Mouse (Mus musculus): ENCODE data around the gene Hbb-bh2. TPM values are rescaled to one million over a fixed set of nuclear protein-coding genes. Genes with fewer than 3 reads are reported as not detected.
"Not testable (repeated sequence)": the region's sequence is repeated elsewhere in the genome, so short reads cannot be mapped to it uniquely, and the experiment has no call there.

Gene Hbb-bh2
- polyA plus RNA-seq, 1 experiment from 2014 or later: not detected

DNA sequence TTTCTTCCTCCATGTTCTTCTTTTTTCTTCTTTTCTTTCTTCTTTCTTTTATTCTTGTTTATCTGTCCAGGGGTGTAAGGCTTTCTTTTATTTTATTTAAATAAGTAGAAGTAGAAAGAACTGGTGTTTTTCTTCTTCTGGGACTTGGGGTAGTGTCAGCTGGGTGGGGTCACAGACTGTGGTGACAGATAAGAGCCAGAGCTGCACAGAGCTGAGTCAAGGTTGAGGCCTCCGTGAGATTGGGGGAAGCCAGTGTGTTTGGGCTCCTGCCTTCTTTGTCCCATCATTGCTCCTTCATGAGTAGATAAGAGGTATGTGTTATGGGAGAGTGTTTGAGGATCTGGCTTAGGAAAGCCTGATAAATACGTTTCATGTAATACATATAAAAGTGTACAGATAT lies 18.8 kb upstream of the Hbb-bh2 start:
- DNase-seq (ENCODE audit: low spot score) (no peak), ATAC-seq (replicated peaks; ENCODE audit: low FRiP score) (no peak)
- H3K9ac ChIP-seq (ENCODE audit: low read length): no peak overlapping the region
- H3K4me3 ChIP-seq (ENCODE audit: low read depth, low read length): no peak overlapping the region
- 75% methylated on average over 2 of the region's 2 CpGs for WGBS
- no peaks in the 10 kb centered on the region for H3K9me3 ChIP-seq (ENCODE audit: control insufficient read depth, low read length)
- no peaks in the 10 kb centered on the region for H3K36me3 ChIP-seq (ENCODE audit: control insufficient read depth, insufficient read depth, low read length)
- H3K4me2 ChIP-seq (ENCODE audit: low read depth, low read length, severe bottlenecking): no peak overlapping the region
- H3K27ac ChIP-seq (ENCODE audit: low read depth, low read length): no peak overlapping the region
- no peaks in the 10 kb centered on the region for H3K4me1 ChIP-seq (replicated peaks; ENCODE audit: control insufficient read depth, insufficient read depth, low read length)
- no peaks in the 10 kb centered on the region for H3K27me3 ChIP-seq (ENCODE audit: control insufficient read depth, insufficient read depth, low read length)

DNA sequence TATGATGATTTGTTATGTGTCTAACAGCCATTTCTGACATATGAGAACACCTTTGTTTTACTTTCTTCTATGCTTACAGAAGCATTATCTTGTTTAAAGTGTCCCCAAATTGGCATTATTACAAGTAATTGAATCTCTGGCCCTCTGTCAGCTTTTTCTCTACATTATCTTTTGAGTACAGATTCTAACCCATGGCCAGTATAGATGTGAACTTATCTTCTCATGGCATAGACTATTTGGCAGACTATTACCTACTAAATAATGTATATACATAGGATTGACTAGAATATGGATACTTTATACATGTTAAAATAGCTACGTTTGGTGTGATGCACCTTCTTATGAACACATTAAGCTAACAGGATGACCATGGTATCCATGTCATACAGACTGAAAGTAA lies 14.3 kb upstream of the Hbb-bh2 start:
- ATAC-seq (replicated peaks; ENCODE audit: low FRiP score): no peak
- H3K4me3 ChIP-seq (ENCODE audit: low read depth, low read length): no peak overlapping the region
- no peaks in the 10 kb centered on the region for H3K27me3 ChIP-seq (ENCODE audit: control insufficient read depth, insufficient read depth, low read length)
- no peak overlapping the region for H3K9ac ChIP-seq (ENCODE audit: low read length)
- H3K4me2 ChIP-seq (ENCODE audit: low read depth, low read length, severe bottlenecking): no peak overlapping the region
- 66% methylated on average over 1 of the region's 1 CpGs for WGBS
- no peaks in the 10 kb centered on the region for H3K9me3 ChIP-seq (ENCODE audit: control insufficient read depth, low read length)
- no peaks in the 10 kb centered on the region for H3K4me1 ChIP-seq (replicated peaks; ENCODE audit: control insufficient read depth, insufficient read depth, low read length)
- no peaks in the 10 kb centered on the region for H3K36me3 ChIP-seq (ENCODE audit: control insufficient read depth, insufficient read depth, low read length)
- no peak overlapping the region for H3K27ac ChIP-seq (ENCODE audit: low read depth, low read length)
- no peak for DNase-seq (ENCODE audit: low spot score)

DNA sequence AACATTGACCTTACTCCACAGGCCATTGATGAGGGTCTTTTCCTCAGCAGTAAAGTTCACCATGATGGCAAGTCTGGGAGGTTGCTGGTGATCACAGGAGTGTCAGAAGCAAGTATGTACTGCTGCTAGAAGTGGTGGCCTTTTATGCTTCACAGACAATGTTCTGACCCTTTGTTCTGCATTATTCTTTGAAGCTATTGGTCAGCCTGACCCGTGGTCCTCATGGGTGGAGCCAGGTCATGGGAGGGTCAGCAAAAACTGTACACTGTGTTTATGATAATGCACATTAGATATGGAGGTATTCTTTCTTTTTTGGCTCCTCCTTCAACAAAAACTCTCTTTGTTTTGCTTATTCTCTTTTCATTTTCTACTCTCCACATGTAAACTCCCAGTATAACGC lies 12.8 kb upstream of the Hbb-bh2 start, which contains the start of gene Hbb-y:
Gene Hbb-y, minus strand, starts transcription at position 127 of the 400 bp plus-strand sequence.
- no peak within 1 kb of the TSS for H3K4me2 ChIP-seq (ENCODE audit: low read depth, low read length, severe bottlenecking)
- no peaks in the 10 kb centered on the region for H3K9me3 ChIP-seq (ENCODE audit: control insufficient read depth, low read length)
- 66% methylated on average over 2 of the region's 2 CpGs for WGBS
- DNase-seq (ENCODE audit: low spot score) (no peak), ATAC-seq (replicated peaks; ENCODE audit: low FRiP score) (peak; percentile 33; the same call in 1 of the 2 replicates)
- no peaks in the 10 kb centered on the region for H3K27me3 ChIP-seq (ENCODE audit: control insufficient read depth, insufficient read depth, low read length)
- H3K27ac ChIP-seq (ENCODE audit: low read depth, low read length): no peak within 1 kb of the TSS
- H3K4me3 ChIP-seq (ENCODE audit: low read depth, low read length): no peak within 1 kb of the TSS
- no peak within 1 kb of the TSS for H3K9ac ChIP-seq (ENCODE audit: low read length)
- H3K4me1 ChIP-seq (replicated peaks; ENCODE audit: control insufficient read depth, insufficient read depth, low read length): no peaks in the 10 kb centered on the region
- no peaks in the 10 kb centered on the region for H3K36me3 ChIP-seq (ENCODE audit: control insufficient read depth, insufficient read depth, low read length)

DNA sequence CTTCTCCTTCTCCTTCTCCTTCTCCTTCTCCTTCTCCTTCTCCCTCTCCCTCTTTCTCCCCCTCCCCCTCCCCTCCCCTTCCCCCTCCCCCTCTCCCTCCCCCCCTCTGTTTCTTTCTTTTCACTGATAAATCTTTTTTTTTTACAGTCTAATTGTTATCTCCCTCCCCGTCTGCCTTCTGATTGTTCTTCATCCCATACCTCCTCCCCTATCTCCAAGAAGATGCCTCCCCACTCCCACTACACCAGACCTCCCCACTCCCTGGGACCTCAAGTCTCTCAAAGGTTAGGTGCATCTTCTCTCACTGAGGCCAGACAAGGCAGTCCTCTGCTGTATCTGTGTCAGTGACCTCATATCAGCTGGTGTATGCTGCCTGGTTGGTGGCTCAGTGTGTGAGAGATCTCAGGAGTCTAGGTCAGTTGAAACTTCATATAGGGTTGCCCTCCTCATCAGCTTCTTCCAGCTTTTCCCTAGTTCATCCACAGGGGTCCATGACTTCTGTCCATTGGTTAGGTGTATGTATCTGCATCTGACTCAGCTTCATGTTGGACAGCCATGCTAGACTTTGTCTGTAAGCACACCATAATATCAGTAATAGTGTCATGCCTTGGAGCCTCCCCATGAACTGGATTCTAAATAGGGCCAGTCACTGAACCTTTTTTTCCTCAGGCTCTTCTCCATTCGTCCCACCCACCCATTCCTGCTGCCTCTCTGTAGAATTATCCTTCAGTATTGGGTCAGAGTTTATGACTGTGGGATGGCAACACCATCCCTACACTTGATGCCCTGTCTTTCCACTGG lies 4.4 kb upstream of the Hbb-bh2 start:
- Histone ChIP-seq H3K4me3 (ENCODE audit: low read depth, low read length) (no peak overlapping the region), H3K4me1 (replicated peaks; ENCODE audit: control insufficient read depth, insufficient read depth, low read length) (no peaks in the 10 kb centered on the region), H3K9me3 (ENCODE audit: control insufficient read depth, low read length) (no peaks in the 10 kb centered on the region), H3K4me2 (ENCODE audit: low read depth, low read length, severe bottlenecking) (no peak overlapping the region), H3K27ac (ENCODE audit: low read depth, low read length) (no peak overlapping the region), H3K9ac (ENCODE audit: low read length) (no peak overlapping the region), H3K27me3 (ENCODE audit: control insufficient read depth, insufficient read depth, low read length) (no peaks in the 10 kb centered on the region), H3K36me3 (ENCODE audit: control insufficient read depth, insufficient read depth, low read length) (no peaks in the 10 kb centered on the region)
- ATAC-seq (replicated peaks; ENCODE audit: low FRiP score) (no peak), DNase-seq (ENCODE audit: low spot score) (no peak)
- 47% methylated on average over 1 of the region's 2 CpGs for WGBS

DNA sequence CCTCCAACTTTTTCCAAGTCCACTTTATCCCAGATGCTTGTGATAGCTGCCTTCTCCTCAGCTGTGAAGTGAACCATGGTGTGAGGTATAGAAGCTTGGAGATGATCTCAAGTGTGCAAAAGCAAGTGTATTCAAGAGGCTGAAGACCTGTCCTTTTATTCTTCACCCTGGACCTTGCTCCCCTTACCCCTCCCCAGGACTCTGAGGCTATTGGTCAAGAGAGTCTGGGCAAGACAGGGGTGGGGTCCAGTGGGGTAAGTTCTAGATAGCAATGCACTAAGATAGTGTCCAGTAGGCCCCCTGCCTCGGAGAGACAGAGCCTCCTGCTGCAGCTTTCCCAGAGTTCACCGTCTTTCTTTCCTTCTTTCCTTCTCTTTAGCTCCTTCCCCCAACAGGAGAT lies 2.7 kb upstream of the Hbb-bh2 start, which contains the start of gene Hbb-bh1:
Gene Hbb-bh1, minus strand, starts transcription at position 131 of the 400 bp plus-strand sequence.
- DNase-seq (ENCODE audit: low spot score) (no peak), ATAC-seq (replicated peaks; ENCODE audit: low FRiP score) (no peak)
- no peaks in the 10 kb centered on the region for H3K9me3 ChIP-seq (ENCODE audit: control insufficient read depth, low read length)
- H3K4me3 ChIP-seq (ENCODE audit: low read depth, low read length): no peak within 1 kb of the TSS
- H3K27ac ChIP-seq (ENCODE audit: low read depth, low read length): no peak within 1 kb of the TSS
- no peaks in the 10 kb centered on the region for H3K27me3 ChIP-seq (ENCODE audit: control insufficient read depth, insufficient read depth, low read length)
- no peak within 1 kb of the TSS for H3K9ac ChIP-seq (ENCODE audit: low read length)
- 71% methylated on average over 2 of the region's 2 CpGs for WGBS
- no peak within 1 kb of the TSS for H3K4me2 ChIP-seq (ENCODE audit: low read depth, low read length, severe bottlenecking)
- no peaks in the 10 kb centered on the region for H3K4me1 ChIP-seq (replicated peaks; ENCODE audit: control insufficient read depth, insufficient read depth, low read length)
- no peaks in the 10 kb centered on the region for H3K36me3 ChIP-seq (ENCODE audit: control insufficient read depth, insufficient read depth, low read length)

DNA sequence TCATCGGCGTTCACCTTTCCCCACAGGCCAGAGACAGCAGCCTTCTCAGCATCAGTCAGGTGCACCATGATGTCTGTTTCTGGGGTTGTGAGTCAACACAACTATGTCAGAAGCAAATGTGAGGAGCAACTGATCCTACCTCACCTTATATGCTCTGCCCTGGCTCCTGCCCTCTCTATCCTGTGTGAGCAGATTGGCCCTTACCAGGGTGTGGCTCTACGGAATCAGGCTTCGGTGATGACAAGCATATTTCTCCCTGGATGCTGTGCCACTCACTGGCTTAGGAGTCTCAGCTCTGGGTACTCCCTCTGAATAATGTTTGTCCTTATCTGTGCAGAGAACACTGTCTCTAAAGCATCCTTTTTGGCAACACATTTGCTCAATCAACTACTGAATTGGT lies 12.5 kb downstream of the Hbb-bh2 start, which contains the start of gene Hbb-bs:
Gene Hbb-bs, minus strand, starts transcription at position 289 of the 400 bp plus-strand sequence.
- ATAC-seq (replicated peaks; ENCODE audit: low FRiP score): no peak
- no peak within 1 kb of the TSS for H3K4me3 ChIP-seq (ENCODE audit: low read depth, low read length)
- WGBS: 89% methylated on average over 4 of the region's 4 CpGs
- no peaks in the 10 kb centered on the region for H3K9me3 ChIP-seq (ENCODE audit: control insufficient read depth, low read length)
- H3K36me3 ChIP-seq (ENCODE audit: control insufficient read depth, insufficient read depth, low read length): no peaks in the 10 kb centered on the region
- H3K4me2 ChIP-seq (ENCODE audit: low read depth, low read length, severe bottlenecking): no peak within 1 kb of the TSS
- H3K27ac ChIP-seq (ENCODE audit: low read depth, low read length): no peak within 1 kb of the TSS
- no peaks in the 10 kb centered on the region for H3K4me1 ChIP-seq (replicated peaks; ENCODE audit: control insufficient read depth, insufficient read depth, low read length)
- no peak within 1 kb of the TSS for H3K9ac ChIP-seq (ENCODE audit: low read length)
- H3K27me3 ChIP-seq (ENCODE audit: control insufficient read depth, insufficient read depth, low read length): no peaks in the 10 kb centered on the region
- no peak for DNase-seq (ENCODE audit: low spot score)

DNA sequence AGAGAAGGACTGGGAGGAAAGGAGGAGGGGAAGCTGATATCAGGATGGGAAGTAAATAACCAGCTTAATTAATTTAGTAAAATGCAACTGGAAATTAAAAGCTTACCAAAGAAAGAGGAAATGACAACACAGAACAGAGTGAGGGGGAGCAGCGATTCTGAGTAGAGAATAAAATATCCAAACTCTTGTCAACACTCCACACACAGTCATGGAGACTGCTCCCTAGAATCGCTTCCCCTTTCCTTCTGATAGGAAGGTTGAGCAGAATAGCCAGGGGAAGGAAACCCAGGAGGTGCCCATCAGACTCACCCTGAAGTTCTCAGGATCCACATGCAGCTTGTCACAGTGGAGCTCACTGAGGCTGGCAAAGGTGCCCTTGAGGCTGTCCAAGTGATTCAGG lies 13.2 kb downstream of the Hbb-bh2 start:
- not testable (repeated sequence) for H3K4me1 ChIP-seq (replicated peaks; ENCODE audit: control insufficient read depth, insufficient read depth, low read length); H3K4me3 ChIP-seq (ENCODE audit: low read depth, low read length); H3K27me3 ChIP-seq (ENCODE audit: control insufficient read depth, insufficient read depth, low read length); ATAC-seq (replicated peaks; ENCODE audit: low FRiP score); H3K9ac ChIP-seq (ENCODE audit: low read length); H3K4me2 ChIP-seq (ENCODE audit: low read depth, low read length, severe bottlenecking); H3K27ac ChIP-seq (ENCODE audit: low read depth, low read length); H3K9me3 ChIP-seq (ENCODE audit: control insufficient read depth, low read length); DNase-seq (ENCODE audit: low spot score); H3K36me3 ChIP-seq (ENCODE audit: control insufficient read depth, insufficient read depth, low read length)
- WGBS: no CpG with 5 or more reads among the region's 2 CpGs

DNA sequence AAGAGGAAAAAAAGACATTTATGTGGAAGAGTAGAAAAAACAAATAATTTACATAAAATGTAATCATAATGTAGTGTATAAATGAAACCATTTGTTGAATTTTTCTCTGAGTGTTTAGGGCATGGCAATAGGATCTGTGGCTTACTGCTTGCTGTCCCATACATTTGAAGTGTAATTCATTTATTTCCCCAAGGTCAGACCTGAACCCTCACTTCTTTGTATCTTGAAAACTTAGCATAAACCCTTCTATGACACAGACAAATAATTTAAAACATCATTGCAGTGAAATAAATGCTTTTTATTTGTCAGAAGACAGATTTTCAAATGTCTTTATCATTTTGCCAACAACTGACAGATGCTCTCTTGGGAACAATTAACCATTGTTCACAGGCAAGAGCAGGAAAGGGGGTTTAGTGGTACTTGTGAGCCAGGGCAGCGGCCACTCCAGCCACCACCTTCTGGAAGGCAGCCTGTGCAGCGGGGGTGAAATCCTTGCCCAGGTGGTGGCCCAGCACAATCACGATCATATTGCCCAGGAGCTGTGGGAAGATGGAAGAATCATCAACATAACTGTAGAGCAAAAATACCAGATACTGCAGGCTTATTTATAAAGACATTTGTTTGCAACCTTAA lies 13.9 kb downstream of the Hbb-bh2 start:
- Histone ChIP-seq H3K36me3 (ENCODE audit: control insufficient read depth, insufficient read depth, low read length) (no peaks in the 10 kb centered on the region), H3K9ac (ENCODE audit: low read length) (no peak overlapping the region), H3K4me2 (ENCODE audit: low read depth, low read length, severe bottlenecking) (no peak overlapping the region), H3K4me3 (ENCODE audit: low read depth, low read length) (no peak overlapping the region), H3K9me3 (ENCODE audit: control insufficient read depth, low read length) (no peaks in the 10 kb centered on the region), H3K27ac (ENCODE audit: low read depth, low read length) (no peak overlapping the region), H3K4me1 (replicated peaks; ENCODE audit: control insufficient read depth, insufficient read depth, low read length) (no peaks in the 10 kb centered on the region), H3K27me3 (ENCODE audit: control insufficient read depth, insufficient read depth, low read length) (no peaks in the 10 kb centered on the region)
- ATAC-seq (replicated peaks; ENCODE audit: low FRiP score) (no peak), DNase-seq (ENCODE audit: low spot score) (no peak)
- WGBS: 60% methylated on average over 3 of the region's 3 CpGs
